Mouse (Mus musculus) left cerebral cortex, adult 18-20 months (tissue): ENCODE data around the gene Ajm1. TPM values are rescaled to one million over a fixed set of nuclear protein-coding genes. Genes with fewer than 3 reads are reported as not detected.
"Not testable (repeated sequence)": the region's sequence is repeated elsewhere in the genome, so short reads cannot be mapped to it uniquely, and the experiment has no call there.

Experiments
- DNase-seq, 2 experiments: peaks; one replicate each; pipeline ENCODE4 v3.0.0; 2021 to 2022; ENCODE audit warnings: low spot score in 2 of 2, mixed read lengths in 1 of 2
- total RNA-seq, 2 experiments: library from RNA; stranded (reverse); gene quantifications; 2 replicates each; pipeline ENCODE4 v1.2.3; 2021

Ajm1 gene
- total RNA-seq, 2 experiments from 2014 or later, result 85.6 to 86.3 TPM

DNA sequence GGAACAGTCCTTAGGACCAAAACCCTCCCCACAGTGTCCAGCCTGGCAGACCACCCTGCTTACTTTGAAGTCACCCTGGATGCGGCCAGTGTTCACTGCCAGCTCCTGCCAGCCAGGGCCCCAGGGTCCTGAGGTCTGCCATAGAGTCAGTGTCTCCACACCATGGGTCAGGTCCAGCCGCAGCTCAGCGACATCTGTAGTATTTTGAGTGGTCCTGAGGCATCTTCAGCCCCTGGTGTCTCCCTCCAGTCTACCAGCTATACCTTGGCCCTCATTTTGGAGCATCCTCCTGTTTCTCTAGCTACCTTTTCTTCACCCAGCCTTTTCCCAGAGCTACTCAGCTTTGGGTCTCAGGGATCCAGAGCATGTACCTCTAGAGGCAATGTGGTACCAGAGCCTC lies 12.2 kb downstream of the Ajm1 start:
- no peak for DNase-seq

DNA sequence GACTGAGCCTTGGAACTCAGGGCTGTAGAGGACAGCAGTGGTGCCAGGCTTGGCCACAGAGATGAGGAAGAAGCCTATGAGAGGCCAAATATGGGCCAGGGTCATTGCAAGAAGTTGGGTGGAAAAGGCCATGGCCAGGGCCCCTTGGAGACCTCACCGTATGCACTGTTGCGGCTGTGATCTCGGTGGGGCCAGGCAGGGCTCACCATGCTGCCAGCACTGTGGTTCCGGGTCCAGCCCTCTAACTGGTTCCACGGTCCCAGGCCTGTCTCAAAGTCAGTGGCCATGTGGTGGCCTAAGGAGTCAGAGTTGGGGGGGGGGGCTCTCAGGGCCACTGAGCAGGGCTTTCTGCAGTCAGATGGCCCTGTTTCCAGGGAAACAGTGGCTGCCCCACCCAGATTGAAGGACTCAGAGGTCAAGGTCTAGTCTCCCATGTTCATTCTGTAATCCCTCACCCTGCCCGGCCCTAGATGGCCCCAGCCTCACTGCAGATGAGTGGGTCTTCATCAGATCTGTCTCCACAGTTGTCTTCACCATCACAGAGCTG lies 13.0 kb downstream of the Ajm1 start:
- DNase-seq, result no peak

DNA sequence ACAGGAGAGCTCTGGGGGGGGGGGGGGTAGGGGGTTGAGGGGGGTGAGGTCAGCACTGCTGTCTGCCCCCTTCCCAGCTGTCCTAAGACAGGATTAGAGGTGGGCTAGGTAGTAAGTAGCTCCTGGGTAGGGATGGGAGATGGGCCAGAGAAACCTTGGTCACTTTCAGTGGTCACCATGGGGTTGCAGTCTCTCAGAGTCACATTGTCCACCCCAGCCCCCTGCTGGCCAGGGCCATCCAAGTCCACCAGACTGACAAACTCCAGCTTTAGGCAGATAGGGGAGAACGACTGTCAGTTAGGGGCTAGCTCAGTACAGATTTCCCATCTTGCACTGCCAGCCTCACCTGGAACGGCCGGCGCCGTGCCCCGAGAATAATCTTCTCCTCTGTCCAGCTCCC lies 15.0 kb downstream of the Ajm1 start:
- DNase-seq, result no peak

DNA sequence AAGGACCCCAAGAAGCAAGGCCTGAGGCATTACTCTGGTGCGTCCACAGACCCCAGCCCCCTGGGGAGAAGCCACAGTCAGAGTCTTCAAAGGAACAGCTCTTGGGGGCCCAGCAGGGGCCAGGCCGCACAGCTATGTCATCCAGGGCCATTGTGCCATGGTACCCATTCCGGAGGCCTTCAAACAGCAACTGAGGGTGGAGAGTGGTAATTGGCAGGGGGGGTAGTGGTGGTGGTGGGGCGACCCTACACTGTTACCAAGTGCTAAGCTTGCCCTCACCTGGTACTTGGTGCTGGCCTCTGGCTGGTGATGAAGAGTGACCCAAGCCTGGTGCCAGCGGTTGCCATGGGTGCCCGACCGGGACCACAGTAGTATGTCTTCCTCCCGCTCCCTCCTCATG lies 15.8 kb downstream of the Ajm1 start:
- no peak for DNase-seq

GRCm38 (mm10) chr2:25561946-25562345 lies 19.6 kb downstream of the Ajm1 start:
- DNase-seq, result no peak

- DNase-seq, result no peak
Observed at GRCm38 (mm10) chr2:25560551-25560950, 21.0 kb downstream of the Ajm1 start.

GRCm38 (mm10) chr2:25558774-25559173 lies 22.8 kb downstream of the Ajm1 start:
- DNase-seq, result no peak

DNA sequence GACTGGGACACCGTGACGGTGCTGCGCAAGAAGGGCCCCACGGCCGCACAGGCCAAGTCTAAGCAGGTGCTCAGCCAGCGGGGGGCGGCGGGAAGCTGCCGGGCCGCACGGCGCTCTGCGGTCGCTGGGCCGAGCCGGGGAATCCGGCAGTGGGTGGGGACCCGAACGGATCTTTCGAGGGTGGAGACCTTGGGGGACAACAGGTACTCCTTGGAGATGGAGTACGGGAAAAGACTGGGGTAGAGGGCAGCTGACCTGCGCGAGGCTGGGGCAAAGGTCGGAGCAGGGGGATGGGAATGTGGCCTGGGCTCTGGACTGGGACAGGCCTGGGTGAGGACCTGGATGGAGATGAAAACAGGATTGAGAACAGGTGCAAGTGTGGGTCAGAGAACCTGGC lies 23.6 kb downstream of the Ajm1 start:
- no peak for DNase-seq

GRCm38 (mm10) chr2:25557221-25557963 lies 24.2 kb downstream of the Ajm1 start, which contains the start of gene Edf1:
Gene Edf1, plus strand, starts transcription at chr2:25557847.
- peak; percentile 95 to 98 for DNase-seq

GRCm38 (mm10) chr2:25556296-25556695 lies 25.3 kb downstream of the Ajm1 start:
- DNase-seq, result no peak

- DNase-seq, result not testable (repeated sequence)
Observed at GRCm38 (mm10) chr2:25555479-25555878, 26.1 kb downstream of the Ajm1 start.

- DNase-seq, result not testable (repeated sequence)
Observed at GRCm38 (mm10) chr2:25553171-25553786, 28.3 kb downstream of the Ajm1 start.

GRCm38 (mm10) chr2:25551186-25551585 lies 30.4 kb downstream of the Ajm1 start:
- peak in 1 of 2 experiments; percentile 53 for DNase-seq

GRCm38 (mm10) chr2:25549021-25549991 lies 32.3 kb downstream of the Ajm1 start:
- no peak for DNase-seq

GRCm38 (mm10) chr2:25546811-25547491 lies 34.6 kb downstream of the Ajm1 start, which contains the start of gene Traf2:
Gene Traf2, minus strand, starts transcription at chr2:25546940.
- peak; percentile 99 for DNase-seq

- no peak for DNase-seq
Observed at GRCm38 (mm10) chr2:25545996-25546810, 35.4 kb downstream of the Ajm1 start.

DNA sequence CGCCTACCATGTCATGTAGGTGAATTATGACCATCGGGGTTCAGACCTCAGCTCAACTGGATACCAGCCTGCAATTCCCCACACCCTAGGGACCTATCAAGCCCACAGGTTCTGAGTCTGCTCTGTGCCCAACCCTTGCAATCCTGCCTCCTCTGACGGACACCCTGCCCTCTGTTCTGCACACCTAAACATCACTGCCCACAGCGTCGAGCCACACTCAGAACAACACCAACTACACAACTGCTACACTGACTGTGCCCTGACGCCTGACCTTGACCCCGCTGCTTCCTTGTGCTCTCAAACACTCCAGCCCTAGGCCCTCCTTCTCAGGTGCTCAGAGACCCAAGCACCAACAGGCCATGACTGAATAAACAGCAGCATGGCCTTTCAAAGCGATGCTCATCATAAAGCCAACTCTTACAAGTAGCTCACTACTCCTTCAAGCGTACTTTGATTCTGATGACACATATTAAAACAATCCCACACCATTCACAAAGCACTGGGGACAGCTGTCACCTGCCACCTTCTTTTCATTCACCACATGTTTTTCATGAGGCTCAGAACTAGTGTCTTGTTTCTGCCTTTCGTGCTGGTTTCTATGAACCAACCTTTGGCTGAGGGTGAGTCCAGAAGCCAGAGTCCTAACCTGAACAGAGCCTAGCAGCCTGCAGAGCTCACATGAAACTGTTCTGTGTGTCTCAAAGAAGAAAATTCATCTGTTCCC lies 39.8 kb downstream of the Ajm1 start:
- DNase-seq, result no peak

DNA sequence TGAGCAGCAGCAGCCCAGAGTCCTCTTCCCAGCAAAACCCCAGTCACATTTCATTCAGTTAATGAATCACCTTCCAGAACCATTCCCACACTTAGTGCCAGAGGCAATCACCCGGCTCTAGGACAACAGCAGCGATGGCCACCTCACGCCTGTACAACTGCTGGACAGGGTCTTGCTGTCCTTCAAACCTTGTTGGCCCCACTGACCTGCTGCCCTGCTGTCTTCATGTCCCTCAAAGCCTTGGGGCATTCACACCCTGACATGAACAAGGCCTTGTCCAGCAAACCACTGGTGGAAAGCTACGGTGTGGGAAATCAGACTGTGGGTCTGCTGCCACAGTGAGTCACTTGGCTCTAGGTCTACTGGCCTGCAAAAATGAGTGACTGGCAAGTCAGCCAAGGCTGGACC lies 41.0 kb downstream of the Ajm1 start:
- DNase-seq, result no peak

DNA sequence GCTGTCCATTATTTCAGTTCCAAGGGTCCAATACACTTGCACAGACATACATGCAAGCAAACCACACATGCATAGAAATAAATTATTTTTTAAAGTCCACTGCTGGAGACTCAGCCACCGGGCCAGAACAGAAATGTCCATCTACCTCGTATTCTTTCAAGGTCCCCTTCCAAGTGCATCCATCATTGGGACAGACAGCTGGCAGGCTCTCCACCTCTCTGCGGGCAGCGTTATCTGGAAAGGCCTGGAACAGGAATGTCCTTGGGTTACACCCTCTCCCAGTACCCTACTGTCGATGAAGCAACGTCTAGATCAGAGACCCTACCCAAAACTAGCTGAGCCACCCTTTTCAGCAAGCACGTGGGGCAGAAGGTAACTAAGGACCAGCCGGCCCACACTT lies 45.0 kb downstream of the Ajm1 start:
- no peak for DNase-seq
